Mouse (Mus musculus) stomach, postnatal 0 days (tissue): ENCODE data around the gene Bmp8a. TPM values are rescaled to one million over a fixed set of nuclear protein-coding genes. Genes with fewer than 3 reads are reported as not detected.
"Not testable (repeated sequence)": the region's sequence is repeated elsewhere in the genome, so short reads cannot be mapped to it uniquely, and the experiment has no call there.

Source experiments
- ATAC-seq: fragments of 200-750 bp; cut with Nextera tagmentation; 2 replicates; pipeline ENCODE4 v1.8.0; 2017; ENCODE audit not compliant: low FRiP score, low TSS enrichment
- DNase-seq: peaks from one replicate; pipeline ENCODE4 v3.0.0-alpha.2; 2016; ENCODE audit warnings: low spot score
- H3K27ac ChIP-seq: fragments of 300-500 bp; sonication (generic); replicated peaks from 2 replicates; pipeline ENCODE4 v1.5.1; 2014; ENCODE audit warnings: mild to moderate bottlenecking, control low read depth
- H3K27me3 ChIP-seq: fragments of 300-500 bp; sonication (generic); 2 replicates; pipeline ENCODE4 v1.6.1; 2014; ENCODE audit warnings: low read length; ENCODE audit not compliant: control insufficient read depth, insufficient read depth
- H3K36me3 ChIP-seq: fragments of 300-500 bp; sonication (generic); 2 replicates; pipeline ENCODE4 v1.6.1; 2014; ENCODE audit warnings: low read length, mixed read lengths; ENCODE audit not compliant: control insufficient read depth, insufficient read depth
- H3K4me1 ChIP-seq: fragments of 300-500 bp; sonication (generic); replicated peaks from 2 replicates; pipeline ENCODE4 v1.6.1; 2014; ENCODE audit warnings: antibody characterized with exemption; ENCODE audit not compliant: control insufficient read depth, insufficient read depth
- H3K4me2 ChIP-seq: fragments of 300-500 bp; sonication (generic); replicated peaks from 2 replicates; pipeline ENCODE4 v1.6.1; 2014; ENCODE audit warnings: low read depth, mild to moderate bottlenecking, control low read depth, moderate library complexity
- H3K4me3 ChIP-seq: fragments of 300-500 bp; sonication (generic); 2 replicates; pipeline ENCODE4 v1.5.1; 2014; ENCODE audit warnings: low read depth, low read length, control low read depth
- H3K9ac ChIP-seq: fragments of 300-500 bp; sonication (generic); 2 replicates; pipeline ENCODE4 v1.6.1; 2014; ENCODE audit warnings: mild to moderate bottlenecking, low read length, control low read depth, mixed read lengths
- H3K9me3 ChIP-seq: fragments of 300-500 bp; sonication (generic); 2 replicates; pipeline ENCODE4 v1.6.1; 2016; ENCODE audit warnings: low read length; ENCODE audit not compliant: control insufficient read depth
- CTCF ChIP-seq: IDR thresholded peaks from 2 replicates; pipeline ENCODE4 v1.5.1; 2016; ENCODE audit warnings: antibody characterized with exemption, low read depth, mild to moderate bottlenecking, moderate library complexity
- EP300 ChIP-seq: optimal IDR thresholded peaks from 2 replicates; pipeline ENCODE3; 2016; ENCODE audit warnings: antibody characterized with exemption
- WGBS: fragments of 180-500 bp; shearing (Covaris S2); extraction: QIAGEN DNeasy Blood & Tissue Kit; methylation state at CpG from one replicate; pipeline ENCODE4 v1.1.7; 2014; 5-methylcytosine and 5-hydroxymethylcytosine counted together
- polyA plus RNA-seq: library from polyadenylated mRNA; unstranded; fragments of >200 nt; fragmentation: Nextera tagmentation; extraction: Ambion mirVana; gene quantifications from 2 replicates; pipeline ENCODE4 v1.2.1, GENCODE M21; 2015

The Bmp8a gene
- polyA plus RNA-seq, 1 experiment from 2014 or later = 0.97 TPM

GRCm38 (mm10) chr4:123334177-123334576 is 8.9 kb downstream of the Bmp8a start:
- H3K4me1 ChIP-seq = no peaks in the 10 kb centered on the region
- H3K4me2 ChIP-seq = no peak overlapping the region
- DNase-seq (no peak), ATAC-seq (no peak)
- H3K27ac ChIP-seq = no peak overlapping the region
- H3K27me3 ChIP-seq = no peaks in the 10 kb centered on the region
- H3K36me3 ChIP-seq = no peaks in the 10 kb centered on the region
- no peak overlapping the region for H3K4me3 ChIP-seq
- TF ChIP-seq CTCF (no peak), EP300 (no peak)
- H3K9me3 ChIP-seq = no peaks in the 10 kb centered on the region
- 57% methylated on average over 3 of the region's 3 CpGs for WGBS
- no peak overlapping the region for H3K9ac ChIP-seq

GRCm38 (mm10) chr4:123333151-123333550 is 9.9 kb downstream of the Bmp8a start:
- DNase-seq = no peak
- no peaks in the 10 kb centered on the region for H3K9me3 ChIP-seq

DNA sequence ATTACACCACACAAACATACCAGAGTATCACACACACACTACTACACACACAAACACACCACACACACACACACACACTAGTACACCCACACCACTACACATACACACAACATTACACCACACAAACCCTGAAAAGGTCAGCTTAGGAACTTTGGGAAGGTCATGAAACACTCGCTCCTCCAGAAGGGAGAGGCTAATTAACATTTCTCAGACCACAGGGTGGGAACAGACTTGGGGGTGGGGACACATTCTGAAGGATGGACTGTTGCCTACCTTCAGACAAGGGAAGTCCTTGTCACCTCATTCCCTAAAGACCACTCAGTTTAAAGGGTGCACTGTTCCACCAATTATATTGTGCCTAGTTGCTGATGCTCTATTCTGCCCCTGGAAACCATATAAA is 11.1 kb downstream of the Bmp8a start:
- not testable (repeated sequence) for ATAC-seq, H3K4me2 ChIP-seq, H3K4me1 ChIP-seq, DNase-seq, H3K9me3 ChIP-seq, H3K27me3 ChIP-seq, H3K36me3 ChIP-seq, H3K27ac ChIP-seq, H3K9ac ChIP-seq, H3K4me3 ChIP-seq
- WGBS = 75% methylated on average over 1 of the region's 1 CpGs

More at GRCm38 (mm10) chr4:123333151-123333550, 9.9 kb downstream of the Bmp8a start:
- Histone ChIP-seq H3K27ac (no peak overlapping the region), H3K9ac (no peak overlapping the region), H3K4me3 (no peak overlapping the region), H3K4me1 (no peaks in the 10 kb centered on the region), H3K4me2 (no peak overlapping the region), H3K27me3 (no peaks in the 10 kb centered on the region), H3K36me3 (no peaks in the 10 kb centered on the region)
- TF ChIP-seq CTCF = 0 out of 2 replicates have a peak, but pooled peaks have one; percentile 14
- no peak for TF ChIP-seq EP300
- 96% methylated on average over 4 of the region's 4 CpGs for WGBS
- no peak for ATAC-seq

DNA sequence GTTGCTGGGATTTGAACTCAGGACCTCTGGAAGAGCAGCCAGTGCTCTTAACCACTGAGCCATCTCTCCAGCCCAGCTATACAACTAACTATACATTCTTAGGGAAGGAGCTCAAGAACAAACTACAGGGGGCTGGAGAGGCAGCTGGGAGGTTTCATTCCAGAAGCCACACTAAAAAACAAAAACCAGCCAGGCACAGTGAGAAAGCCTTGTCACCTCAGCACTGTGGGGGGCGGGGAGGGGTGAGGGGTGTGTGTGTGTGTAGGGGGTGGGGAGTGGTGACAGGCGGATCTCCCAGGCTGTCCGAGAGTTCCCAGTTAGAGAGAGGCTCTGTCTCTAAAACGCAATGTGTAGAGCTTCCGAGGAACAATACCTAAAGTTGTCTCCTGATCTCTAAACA is 11.7 kb downstream of the Bmp8a start:
- no peaks in the 10 kb centered on the region for H3K9me3 ChIP-seq
- H3K27ac ChIP-seq = no peak overlapping the region
- DNase-seq (no peak), ATAC-seq (no peak)
- WGBS = 51% methylated on average over 5 of the region's 5 CpGs
- H3K4me3 ChIP-seq = no peak overlapping the region
- no peak for TF ChIP-seq EP300
- no peaks in the 10 kb centered on the region for H3K36me3 ChIP-seq
- no peaks in the 10 kb centered on the region for H3K4me1 ChIP-seq
- no peaks in the 10 kb centered on the region for H3K27me3 ChIP-seq
- no peak overlapping the region for H3K4me2 ChIP-seq
- no peak overlapping the region for H3K9ac ChIP-seq

DNA sequence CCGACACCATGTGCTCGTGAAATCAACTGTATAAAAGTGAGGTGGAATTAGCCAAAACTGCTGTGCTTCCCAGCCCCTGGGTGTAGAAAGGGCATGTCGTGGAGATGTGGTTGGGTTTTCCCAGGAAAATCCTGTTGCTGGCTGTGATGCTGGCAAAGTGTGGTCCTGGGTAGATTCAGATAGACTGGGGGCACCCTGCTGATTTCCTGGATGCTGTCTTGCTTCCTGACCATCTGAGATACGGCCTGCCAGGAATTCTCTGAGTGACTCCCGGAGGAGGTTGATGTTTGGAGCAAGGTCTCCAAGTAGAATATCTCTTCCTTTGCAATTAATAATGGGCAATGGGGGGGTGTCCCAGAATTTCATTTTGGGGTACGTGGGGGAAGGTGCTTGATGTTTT is 14.1 kb downstream of the Bmp8a start:
- H3K4me3 ChIP-seq = no peak overlapping the region
- H3K9me3 ChIP-seq = no peaks in the 10 kb centered on the region
- ATAC-seq (no peak), DNase-seq (no peak)
- H3K4me1 ChIP-seq = no peaks in the 10 kb centered on the region
- H3K4me2 ChIP-seq = no peak overlapping the region
- H3K27me3 ChIP-seq = no peaks in the 10 kb centered on the region
- no peak overlapping the region for H3K9ac ChIP-seq
- 77% methylated on average over 6 of the region's 6 CpGs for WGBS
- TF ChIP-seq CTCF = no peak
- no peak for TF ChIP-seq EP300
- no peaks in the 10 kb centered on the region for H3K36me3 ChIP-seq
- no peak overlapping the region for H3K27ac ChIP-seq

GRCm38 (mm10) chr4:123327630-123328029 is 15.4 kb downstream of the Bmp8a start:
- Histone ChIP-seq H3K36me3 (no peaks in the 10 kb centered on the region), H3K4me1 (no peaks in the 10 kb centered on the region), H3K4me3 (no peak overlapping the region), H3K27me3 (no peaks in the 10 kb centered on the region), H3K4me2 (no peak overlapping the region), H3K27ac (no peak overlapping the region), H3K9ac (no peak overlapping the region), H3K9me3 (no peaks in the 10 kb centered on the region)
- ATAC-seq (no peak), DNase-seq (no peak)
- TF ChIP-seq EP300 = no peak
- no peak for TF ChIP-seq CTCF
- WGBS = 58% methylated on average over 3 of the region's 3 CpGs
